Mouse (Mus musculus): ENCODE results near the gene Dcxr.

GRCm38 (mm10) chr11:120773463-120774190 is 46.5 kb upstream of the Dcxr start:
- TF ChIP-seq ZC3H11A (IDR thresholded peaks at IDR 0.05; ENCODE audit: borderline replicate concordance, low read depth, low read length): no peak
- no peak for TF ChIP-seq HCFC1 (IDR thresholded peaks at IDR 0.05; ENCODE audit: borderline replicate concordance, insufficient read depth, low read length)
- TF ChIP-seq CHD2 (IDR thresholded peaks at IDR 0.05; ENCODE audit: low read depth, low read length): no peak
